Mouse (Mus musculus): ENCODE data around the gene Gm20696. TPM values are rescaled to one million over a fixed set of nuclear protein-coding genes. Genes with fewer than 3 reads are reported as not detected.

Gene Gm20696
- total RNA-seq, 1 experiment, result 0.58 TPM

GRCm38 (mm10) chr6:99440606-99441005 lies 226.0 kb downstream of the Gm20696 start:
- no peak overlapping the region for H3K9ac ChIP-seq (ENCODE audit: insufficient read depth, low read depth, low read length, poor library complexity, severe bottlenecking)
- no peaks in the 10 kb centered on the region for H3K9me3 ChIP-seq (ENCODE audit: control insufficient read depth, insufficient read depth, low read depth, low read length)
- TF ChIP-seq CHD2 (IDR thresholded peaks at IDR 0.05; ENCODE audit: low read depth, low read length) (no peak), ZC3H11A (IDR thresholded peaks at IDR 0.05; ENCODE audit: borderline replicate concordance, low read depth, low read length) (no peak), ZNF384 (IDR thresholded peaks at IDR 0.05; ENCODE audit: low read depth, low read length) (no peak), MAFK (IDR thresholded peaks at IDR 0.05; ENCODE audit: insufficient read depth, low read depth, low read length) (no peak), HCFC1 (IDR thresholded peaks at IDR 0.05; ENCODE audit: borderline replicate concordance, insufficient read depth, low read length) (no peak)
- no peaks in the 10 kb centered on the region for H3K36me3 ChIP-seq (ENCODE audit: control insufficient read depth, insufficient read depth, low read length, poor library complexity, severe bottlenecking)
- H3K4me3 ChIP-seq (ENCODE audit: insufficient read depth in 1 of 2, low read depth in 1 of 2, low read length in 2 of 2, poor library complexity in 1 of 2, severe bottlenecking in 1 of 2), result no peak overlapping the region
- in situ Hi-C loops (cut with MboI; ENCODE audit: low sequenced_read_pairs in 2 of 2, unreplicated experiment in 2 of 2), result no loop called here
- H3K4me1 ChIP-seq (ENCODE audit: control insufficient read depth in 2 of 2, insufficient read depth in 2 of 2, low read length in 2 of 2, poor library complexity in 1 of 2), result peaks cover 0 to 7% of the 10 kb centered on the region in 2 experiments; a peak in 3 of 4 replicates
- H3K27ac ChIP-seq (ENCODE audit: insufficient read depth, low read depth, low read length, poor library complexity, severe bottlenecking), result no peak overlapping the region
- DNase-seq (ENCODE audit: low read depth, low spot score), result no peak

GRCm38 (mm10) chr6:99439878-99440361 lies 226.7 kb downstream of the Gm20696 start:
- peaks cover 0 to 7% of the 10 kb centered on the region in 2 experiments; a peak in 3 of 4 replicates for H3K4me1 ChIP-seq (ENCODE audit: control insufficient read depth in 2 of 2, insufficient read depth in 2 of 2, low read length in 2 of 2, poor library complexity in 1 of 2)
- DNase-seq (ENCODE audit: low read depth, low spot score), result no peak
- in situ Hi-C loops (cut with MboI; ENCODE audit: low sequenced_read_pairs in 2 of 2, unreplicated experiment in 2 of 2), result no loop called here
- no peaks in the 10 kb centered on the region for H3K9me3 ChIP-seq (ENCODE audit: control insufficient read depth, insufficient read depth, low read depth, low read length)
- TF ChIP-seq MAFK (IDR thresholded peaks at IDR 0.05; ENCODE audit: insufficient read depth, low read depth, low read length) (no peak), CHD2 (IDR thresholded peaks at IDR 0.05; ENCODE audit: low read depth, low read length) (no peak), ZC3H11A (IDR thresholded peaks at IDR 0.05; ENCODE audit: borderline replicate concordance, low read depth, low read length) (no peak), HCFC1 (IDR thresholded peaks at IDR 0.05; ENCODE audit: borderline replicate concordance, insufficient read depth, low read length) (no peak), ZNF384 (IDR thresholded peaks at IDR 0.05; ENCODE audit: low read depth, low read length) (no peak)
- no peaks in the 10 kb centered on the region for H3K36me3 ChIP-seq (ENCODE audit: control insufficient read depth, insufficient read depth, low read length, poor library complexity, severe bottlenecking)
- no peak overlapping the region for H3K27ac ChIP-seq (ENCODE audit: insufficient read depth, low read depth, low read length, poor library complexity, severe bottlenecking)
- no peak overlapping the region for H3K9ac ChIP-seq (ENCODE audit: insufficient read depth, low read depth, low read length, poor library complexity, severe bottlenecking)
- H3K4me3 ChIP-seq (ENCODE audit: insufficient read depth in 1 of 2, low read depth in 1 of 2, low read length in 2 of 2, poor library complexity in 1 of 2, severe bottlenecking in 1 of 2), result no peak overlapping the region

- TF ChIP-seq HCFC1 (IDR thresholded peaks at IDR 0.05; ENCODE audit: borderline replicate concordance, insufficient read depth, low read length), result no peak
- TF ChIP-seq MAFK (IDR thresholded peaks at IDR 0.05; ENCODE audit: insufficient read depth, low read depth, low read length), result no peak
- no peak for TF ChIP-seq ZNF384 (IDR thresholded peaks at IDR 0.05; ENCODE audit: low read depth, low read length)
- TF ChIP-seq CHD2 (IDR thresholded peaks at IDR 0.05; ENCODE audit: low read depth, low read length), result no peak
- TF ChIP-seq ZC3H11A (IDR thresholded peaks at IDR 0.05; ENCODE audit: borderline replicate concordance, low read depth, low read length), result no peak
- Histone ChIP-seq H3K4me3 (ENCODE audit: insufficient read depth in 1 of 2, low read depth in 1 of 2, low read length in 2 of 2, poor library complexity in 1 of 2, severe bottlenecking in 1 of 2) (no peak overlapping the region), H3K27ac (ENCODE audit: insufficient read depth, low read depth, low read length, poor library complexity, severe bottlenecking) (0 out of 2 replicates have a peak overlapping the region, but pooled peaks have one; percentile 35), H3K4me1 (ENCODE audit: control insufficient read depth in 2 of 2, insufficient read depth in 2 of 2, low read length in 2 of 2, poor library complexity in 1 of 2) (peaks cover 0 to 7% of the 10 kb centered on the region in 2 experiments; a peak in 3 of 4 replicates), H3K36me3 (ENCODE audit: control insufficient read depth, insufficient read depth, low read length, poor library complexity, severe bottlenecking) (no peaks in the 10 kb centered on the region), H3K9ac (ENCODE audit: insufficient read depth, low read depth, low read length, poor library complexity, severe bottlenecking) (no peak overlapping the region), H3K9me3 (ENCODE audit: control insufficient read depth, insufficient read depth, low read depth, low read length) (no peaks in the 10 kb centered on the region)
- DNase-seq (ENCODE audit: low read depth, low spot score), result no peak
- in situ Hi-C loops (cut with MboI; ENCODE audit: low sequenced_read_pairs in 2 of 2, unreplicated experiment in 2 of 2), result no loop called here
Observed at GRCm38 (mm10) chr6:99439214-99439877, 227.3 kb downstream of the Gm20696 start.

GRCm38 (mm10) chr6:99436371-99436770 lies 230.2 kb downstream of the Gm20696 start:
- Histone ChIP-seq H3K36me3 (ENCODE audit: control insufficient read depth, insufficient read depth, low read length, poor library complexity, severe bottlenecking) (no peaks in the 10 kb centered on the region), H3K4me3 (ENCODE audit: insufficient read depth in 1 of 2, low read depth in 1 of 2, low read length in 2 of 2, poor library complexity in 1 of 2, severe bottlenecking in 1 of 2) (no peak overlapping the region), H3K9ac (ENCODE audit: insufficient read depth, low read depth, low read length, poor library complexity, severe bottlenecking) (no peak overlapping the region), H3K9me3 (ENCODE audit: control insufficient read depth, insufficient read depth, low read depth, low read length) (no peaks in the 10 kb centered on the region), H3K27ac (ENCODE audit: insufficient read depth, low read depth, low read length, poor library complexity, severe bottlenecking) (no peak overlapping the region), H3K4me1 (ENCODE audit: control insufficient read depth in 2 of 2, insufficient read depth in 2 of 2, low read length in 2 of 2, poor library complexity in 1 of 2) (peaks cover 0 to 7% of the 10 kb centered on the region in 2 experiments; a peak in 3 of 4 replicates)
- no peak for TF ChIP-seq HCFC1 (IDR thresholded peaks at IDR 0.05; ENCODE audit: borderline replicate concordance, insufficient read depth, low read length)
- in situ Hi-C loops (cut with MboI; ENCODE audit: low sequenced_read_pairs in 2 of 2, unreplicated experiment in 2 of 2), result no loop called here
- no peak for DNase-seq (ENCODE audit: low read depth, low spot score)
